Mouse (Mus musculus) embryonic stem cell, embryonic (primary cell): ENCODE results near the gene Smg6.

Experiments
- CTCF ChIA-PET, 4 experiments: fragments of 300-600 bp in 2 of 4; fragments of 350-600 bp in 2 of 4; sonication (Branson Sonifier 250); formaldehyde crosslinking; loops; one replicate each; lab custom pipeline; 2022; ENCODE audit warnings: inconsistent platforms in 2 of 4; lab: Charles Lee
- POLR2A ChIA-PET, 4 experiments: fragments of 300-600 bp in 2 of 4; fragments of 350-600 bp in 2 of 4; sonication (Branson Sonifier 250); formaldehyde crosslinking; loops; one replicate each; lab custom pipeline; 2022; ENCODE audit warnings: antibody characterized with exemption in 4 of 4, inconsistent platforms in 1 of 4; lab: Charles Lee

Smg6 gene

GRCm38 (mm10) chr11:74962846-74963407, 37.3 kb downstream of the Smg6 start:
- ChIA-PET CTCF (no interaction called here), POLR2A (interaction anchor here in 2 of 4 experiments (0.6 to 1.3 kb wide), 2 partner anchors 207 to 449 kb away, joined by 3 to 4 read pairs; partner anchors contain the start of gene Hic1 (in 1 of the 2))

GRCm38 (mm10) chr11:74965516-74965915, 39.9 kb downstream of the Smg6 start:
- POLR2A ChIA-PET: interaction anchor here in 1 of 4 experiments (1.2 to 1.4 kb wide), 2 partner anchors 10 to 18 kb away, joined by 3 to 5 read pairs; no protein-coding TSS in a partner anchor
- CTCF ChIA-PET: interaction anchor here in 1 of 4 experiments (0.6 kb wide), 1 partner anchor 39 kb away, joined by 3 read pairs; no protein-coding TSS in a partner anchor

GRCm38 (mm10) chr11:74973290-74974157, 47.9 kb downstream of the Smg6 start:
- ChIA-PET CTCF (interaction anchor here in 1 of 4 experiments (0.6 kb wide), 1 partner anchor 198 kb away, joined by 4 read pairs; no protein-coding TSS in a partner anchor), POLR2A (no interaction called here)

GRCm38 (mm10) chr11:74974615-74975014, 49.0 kb downstream of the Smg6 start:
- ChIA-PET POLR2A (no interaction called here), CTCF (interaction anchor here in 2 of 4 experiments (0.5 to 0.6 kb wide), 2 partner anchors 9 to 197 kb away, joined by 3 to 4 read pairs; no protein-coding TSS in a partner anchor)

GRCm38 (mm10) chr11:74976835-74977687, 51.4 kb downstream of the Smg6 start:
- ChIA-PET CTCF (interaction anchor here in 2 of 4 experiments (0.6 to 0.9 kb wide), 2 partner anchors 113 to 139 kb away, joined by 3 to 5 read pairs; no protein-coding TSS in a partner anchor), POLR2A (interaction anchor here in 1 of 4 experiments (0.8 kb wide), 1 partner anchor 10 kb away, joined by 3 read pairs; no protein-coding TSS in a partner anchor)

GRCm38 (mm10) chr11:74981464-74981863, 55.8 kb downstream of the Smg6 start:
- POLR2A ChIA-PET: interaction anchor here (0.6 to 1.6 kb wide), 7 partner anchors 46 to 599 kb away, joined by 3 to 8 read pairs (median 3); partner anchors contain the start of gene Hic1 (in 1 of the 4)

GRCm38 (mm10) chr11:74982241-74982640, 56.6 kb downstream of the Smg6 start:
- CTCF ChIA-PET: interaction anchor here (0.6 to 5.1 kb wide), 17 partner anchors 10 to 988 kb away, joined by 3 to 35 read pairs (median 5); partner anchors contain the start of gene Hic1 (in 3 of the 4)
- POLR2A ChIA-PET: interaction anchor here in 3 of 4 experiments (0.7 to 1.6 kb wide), 3 partner anchors 45 to 183 kb away, joined by 3 to 4 read pairs (median 3); no protein-coding TSS in a partner anchor

More at GRCm38 (mm10) chr11:74981464-74981863, 55.8 kb downstream of the Smg6 start:
- CTCF ChIA-PET: interaction anchor here (0.5 to 5.1 kb wide), 37 partner anchors 10 to 590 kb away, joined by 3 to 35 read pairs (median 4); partner anchors contain the start of gene Hic1 (in 3 of the 4)

- CTCF ChIA-PET: no interaction called here
These were observed 62.5 kb downstream of the Smg6 start for GRCm38 (mm10) chr11:74988162-74988561.

GRCm38 (mm10) chr11:74989047-74989446, 63.4 kb downstream of the Smg6 start:
- POLR2A ChIA-PET: interaction anchor here in 2 of 4 experiments (0.5 to 1.3 kb wide), 2 partner anchors 176 to 622 kb away, joined by 3 read pairs; no protein-coding TSS in a partner anchor
- CTCF ChIA-PET: interaction anchor here in 1 of 4 experiments (0.6 kb wide), 1 partner anchor 302 kb away, joined by 3 read pairs; no protein-coding TSS in a partner anchor

More at GRCm38 (mm10) chr11:74988162-74988561, 62.5 kb downstream of the Smg6 start:
- POLR2A ChIA-PET: interaction anchor here in 1 of 4 experiments (1.3 kb wide), 1 partner anchor 177 kb away, joined by 3 read pairs; no protein-coding TSS in a partner anchor

GRCm38 (mm10) chr11:74990501-74990900, 64.9 kb downstream of the Smg6 start:
- ChIA-PET POLR2A (no interaction called here), CTCF (no interaction called here)

- ChIA-PET CTCF (interaction anchor here in 1 of 4 experiments (0.9 kb wide), 1 partner anchor 10 kb away, joined by 3 read pairs; no protein-coding TSS in a partner anchor), POLR2A (no interaction called here)
These were observed 65.7 kb downstream of the Smg6 start for GRCm38 (mm10) chr11:74991290-74991689.

GRCm38 (mm10) chr11:74992427-74992987, 66.9 kb downstream of the Smg6 start:
- CTCF ChIA-PET: interaction anchor here in 2 of 4 experiments (0.5 to 1.9 kb wide), 3 partner anchors 8 to 51 kb away, joined by 3 to 5 read pairs (median 4); no protein-coding TSS in a partner anchor
- POLR2A ChIA-PET: interaction anchor here in 1 of 4 experiments (1.0 to 1.4 kb wide), 2 partner anchors 11 to 30 kb away, joined by 3 to 4 read pairs; no protein-coding TSS in a partner anchor

GRCm38 (mm10) chr11:74994141-74994540, 68.5 kb downstream of the Smg6 start:
- POLR2A ChIA-PET: interaction anchor here in 1 of 4 experiments (1.2 kb wide), 1 partner anchor 14 kb away, joined by 3 read pairs; no protein-coding TSS in a partner anchor
- CTCF ChIA-PET: interaction anchor here in 3 of 4 experiments (0.6 to 1.9 kb wide), 3 partner anchors 12 to 176 kb away, joined by 4 to 7 read pairs (median 5); no protein-coding TSS in a partner anchor

- ChIA-PET POLR2A (interaction anchor here in 2 of 4 experiments (1.0 kb wide), 2 partner anchors 9 to 163 kb away, joined by 3 read pairs; no protein-coding TSS in a partner anchor), CTCF (interaction anchor here in 1 of 4 experiments (1.1 kb wide), 1 partner anchor 14 kb away, joined by 3 read pairs; no protein-coding TSS in a partner anchor)
These were observed 69.2 kb downstream of the Smg6 start for GRCm38 (mm10) chr11:74994856-74995255.

GRCm38 (mm10) chr11:74996482-74996881, 70.9 kb downstream of the Smg6 start:
- POLR2A ChIA-PET: interaction anchor here in 2 of 4 experiments (0.6 to 1.3 kb wide), 2 partner anchors 44 to 226 kb away, joined by 3 read pairs; no protein-coding TSS in a partner anchor
- CTCF ChIA-PET: interaction anchor here in 1 of 4 experiments (0.5 to 0.6 kb wide), 2 partner anchors 10 to 67 kb away, joined by 4 to 5 read pairs; no protein-coding TSS in a partner anchor
